Mouse (Mus musculus) limb, embryonic 14.5 days (tissue): Measurements from ENCODE around the gene Ttc28. TPM values are rescaled to one million over a fixed set of nuclear protein-coding genes. Genes with fewer than 3 reads are reported as not detected.

Experiments
- ATAC-seq: fragments of 200-750 bp; cut with Nextera tagmentation; 2 replicates; pipeline ENCODE4 v1.8.0; 2017; ENCODE audit warnings: low read depth, moderate number of reproducible peaks, moderate TSS enrichment; ENCODE audit not compliant: low FRiP score
- DNase-seq: peaks from one replicate; pipeline ENCODE4 v3.0.0-alpha.2; 2015; ENCODE audit warnings: low spot score
- H3K27ac ChIP-seq: fragments of 300-500 bp; sonication (generic); replicated peaks from 2 replicates; pipeline ENCODE4 v1.5.1; 2014; ENCODE audit warnings: low read depth, mild to moderate bottlenecking, low read length, moderate library complexity, mixed read lengths
- H3K27me3 ChIP-seq: fragments of 300-500 bp; sonication (generic); 2 replicates; pipeline ENCODE4 v1.6.1; 2014; ENCODE audit warnings: low read length, mixed read lengths; ENCODE audit not compliant: control insufficient read depth, insufficient read depth
- H3K36me3 ChIP-seq: fragments of 300-500 bp; sonication (generic); 2 replicates; pipeline ENCODE4 v1.6.1; 2014; ENCODE audit warnings: mild to moderate bottlenecking, low read length, moderate library complexity, mixed read lengths; ENCODE audit not compliant: control insufficient read depth, insufficient read depth
- H3K4me1 ChIP-seq: fragments of 300-500 bp; sonication (generic); 2 replicates; pipeline ENCODE4 v1.6.1; 2014; ENCODE audit warnings: antibody characterized with exemption, low read length, mixed read lengths; ENCODE audit not compliant: control insufficient read depth, insufficient read depth
- H3K4me2 ChIP-seq: fragments of 300-500 bp; sonication (generic); replicated peaks from 2 replicates; pipeline ENCODE4 v1.6.1; 2014; ENCODE audit warnings: low read depth, mild to moderate bottlenecking, low read length, moderate library complexity; ENCODE audit not compliant: severe bottlenecking
- H3K4me3 ChIP-seq: fragments of 300-500 bp; sonication (generic); replicated peaks from 2 replicates; pipeline ENCODE4 v1.5.1; 2014; ENCODE audit warnings: low read length
- H3K9ac ChIP-seq: fragments of 300-500 bp; sonication (generic); 2 replicates; pipeline ENCODE4 v1.6.1; 2014; ENCODE audit warnings: mild to moderate bottlenecking, low read depth, low read length, moderate library complexity; ENCODE audit not compliant: severe bottlenecking
- H3K9me3 ChIP-seq: fragments of 300-500 bp; sonication (generic); 2 replicates; pipeline ENCODE4 v1.6.1; 2016; ENCODE audit warnings: low read length; ENCODE audit not compliant: control insufficient read depth
- POLR2A ChIP-seq: fragments of 200-500 bp; IDR thresholded peaks from 2 replicates; pipeline ENCODE4 v1.8.0; 2012; ENCODE audit warnings: inconsistent platforms, mild to moderate bottlenecking, moderate library complexity, borderline replicate concordance; ENCODE audit not compliant: insufficient read depth, insufficient read length; ENCODE audit errors: extremely low read depth
- WGBS: fragments of 180-500 bp; shearing (Covaris S2); extraction: QIAGEN DNeasy Blood & Tissue Kit; methylation state at CpG from one replicate; pipeline ENCODE4 v1.1.7; 2014; 5-methylcytosine and 5-hydroxymethylcytosine counted together
- polyA plus RNA-seq, 2 experiments: library from polyadenylated mRNA; depleted of rRNA in 1 of 2; stranded (reverse) in 1 of 2; unstranded in 1 of 2; fragments of >200 nt; fragmentation: Nextera tagmentation in 1 of 2; extraction: Ambion mirVana in 1 of 2; gene quantifications; 2 replicates each; pipeline versions ENCODE4 v1.2.1 to v1.2.3; 2012 to 2014

Ttc28 gene
- polyA plus RNA-seq, 2 experiments, result 16.3 to 19.9 TPM

- no peak overlapping the region for H3K4me2 ChIP-seq
- WGBS, result 69% methylated on average over 7 of the region's 7 CpGs
These were observed 422.1 kb downstream of the Ttc28 start for GRCm38 (mm10) chr5:111301736-111302135.

GRCm38 (mm10) chr5:111304730-111305129 lies 425.1 kb downstream of the Ttc28 start:
- Histone ChIP-seq H3K9ac (no peak overlapping the region), H3K4me2 (no peak overlapping the region), H3K27me3 (no peaks in the 10 kb centered on the region), H3K27ac (no peak overlapping the region), H3K9me3 (no peaks in the 10 kb centered on the region; the same call in 1 of the 2 replicates), H3K4me1 (no peaks in the 10 kb centered on the region), H3K4me3 (no peak overlapping the region), H3K36me3 (no peaks in the 10 kb centered on the region)
- DNase-seq (no peak), ATAC-seq (no peak)
- TF ChIP-seq POLR2A, result no peak
- WGBS, result 87% methylated on average over 3 of the region's 3 CpGs

More at GRCm38 (mm10) chr5:111301736-111302135, 422.1 kb downstream of the Ttc28 start:
- Histone ChIP-seq H3K27me3 (no peaks in the 10 kb centered on the region), H3K9ac (no peak overlapping the region), H3K36me3 (no peaks in the 10 kb centered on the region), H3K4me3 (no peak overlapping the region), H3K27ac (no peak overlapping the region), H3K4me1 (no peaks in the 10 kb centered on the region), H3K9me3 (no peaks in the 10 kb centered on the region; the same call in 1 of the 2 replicates)
- ATAC-seq, result no peak
- DNase-seq, result no peak
- TF ChIP-seq POLR2A, result no peak

DNA sequence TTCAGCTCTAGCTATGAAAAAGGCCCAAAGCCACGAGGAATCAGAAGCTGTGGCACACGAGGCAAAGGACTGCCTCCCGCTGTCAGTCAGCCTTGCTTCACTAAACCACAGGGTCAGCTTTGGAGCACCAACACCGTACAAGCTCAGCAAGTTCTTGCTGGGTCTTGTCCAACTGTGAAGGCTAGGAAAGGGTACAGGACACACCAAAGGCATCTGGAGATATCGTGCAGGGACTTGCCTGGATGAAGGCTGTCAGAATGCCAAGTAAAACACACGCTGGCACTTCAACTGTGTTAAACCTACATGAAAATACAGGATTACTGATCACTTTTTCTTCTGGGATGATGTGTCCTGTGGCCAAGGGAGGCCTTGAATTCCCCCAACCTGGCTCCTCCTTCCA lies 430.6 kb downstream of the Ttc28 start:
- H3K36me3 ChIP-seq, result no peaks in the 10 kb centered on the region
- 59% methylated on average over 6 of the region's 6 CpGs for WGBS

DNA sequence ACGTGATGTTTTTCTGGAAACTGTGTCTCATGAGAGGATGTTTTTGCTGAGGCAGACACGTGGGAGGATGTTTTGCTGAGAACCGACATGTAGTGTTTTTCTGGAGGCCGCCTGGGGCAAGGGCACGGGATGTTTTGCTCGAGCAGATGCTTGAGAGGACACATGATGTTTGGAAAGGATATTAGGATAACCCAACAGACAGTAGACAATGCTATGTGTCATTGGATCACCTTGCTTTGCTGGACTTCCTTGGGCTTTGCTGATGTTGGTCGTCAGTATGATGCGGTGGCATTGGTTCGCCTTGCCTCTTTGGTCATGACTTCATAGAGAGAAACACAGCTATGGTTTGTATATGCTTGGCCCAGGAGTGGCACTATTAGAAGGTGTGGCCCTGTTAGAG lies 434.2 kb downstream of the Ttc28 start:
- WGBS, result 85% methylated on average over 9 of the region's 9 CpGs
- H3K4me3 ChIP-seq, result no peak overlapping the region
- H3K9ac ChIP-seq, result no peak overlapping the region
- DNase-seq, result no peak
- no peak for TF ChIP-seq POLR2A
- H3K4me2 ChIP-seq, result no peak overlapping the region
- H3K27ac ChIP-seq, result no peak overlapping the region
- H3K9me3 ChIP-seq, result no peaks in the 10 kb centered on the region
- ATAC-seq, result no peak
- no peaks in the 10 kb centered on the region for H3K4me1 ChIP-seq
- no peaks in the 10 kb centered on the region for H3K27me3 ChIP-seq
- H3K36me3 ChIP-seq, result no peaks in the 10 kb centered on the region

More for the DNA sequence above, 430.6 kb downstream of the Ttc28 start:
- Histone ChIP-seq H3K4me1 (no peaks in the 10 kb centered on the region), H3K9ac (no peak overlapping the region), H3K4me2 (no peak overlapping the region), H3K9me3 (no peaks in the 10 kb centered on the region; the same call in 1 of the 2 replicates), H3K27me3 (no peaks in the 10 kb centered on the region), H3K27ac (no peak overlapping the region), H3K4me3 (no peak overlapping the region)
- no peak for DNase-seq
- no peak for ATAC-seq
- no peak for TF ChIP-seq POLR2A

DNA sequence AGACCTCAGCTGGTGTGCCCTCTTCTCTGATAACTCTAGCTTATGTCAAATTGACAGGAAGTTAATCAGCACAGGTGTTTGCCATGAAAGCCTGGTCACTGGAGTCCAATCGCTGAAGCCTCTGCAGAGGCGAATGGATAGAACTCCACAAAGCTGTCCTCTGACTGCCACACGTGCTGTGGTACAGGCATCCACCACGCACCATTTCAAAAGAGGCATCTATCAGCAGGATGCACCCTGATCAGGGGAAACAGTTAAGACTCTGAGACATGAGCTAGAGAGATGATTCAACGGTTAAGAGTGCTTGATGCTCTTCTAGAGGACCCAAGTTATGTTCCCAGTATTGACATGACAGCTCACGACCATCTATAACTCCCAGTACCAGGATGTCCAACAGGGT lies 435.5 kb downstream of the Ttc28 start:
- no peaks in the 10 kb centered on the region for H3K9me3 ChIP-seq
- H3K36me3 ChIP-seq, result no peaks in the 10 kb centered on the region
- H3K27ac ChIP-seq, result no peak overlapping the region
- ATAC-seq, result no peak
- no peaks in the 10 kb centered on the region for H3K4me1 ChIP-seq
- no peak for TF ChIP-seq POLR2A
- 93% methylated on average over 6 of the region's 6 CpGs for WGBS
- no peak overlapping the region for H3K4me3 ChIP-seq
- H3K9ac ChIP-seq, result no peak overlapping the region
- no peak overlapping the region for H3K4me2 ChIP-seq
- no peaks in the 10 kb centered on the region for H3K27me3 ChIP-seq
- DNase-seq, result no peak

GRCm38 (mm10) chr5:111317526-111317925 lies 437.9 kb downstream of the Ttc28 start:
- no peak for DNase-seq
- Histone ChIP-seq H3K9me3 (no peaks in the 10 kb centered on the region), H3K27me3 (no peaks in the 10 kb centered on the region), H3K4me2 (no peak overlapping the region), H3K4me1 (no peaks in the 10 kb centered on the region), H3K4me3 (no peak overlapping the region), H3K27ac (no peak overlapping the region), H3K9ac (no peak overlapping the region), H3K36me3 (no peaks in the 10 kb centered on the region)
- no peak for TF ChIP-seq POLR2A
- ATAC-seq, result no peak
- WGBS, result 58% methylated on average over 3 of the region's 3 CpGs
